Mouse (Mus musculus) small intestine, adult 2 months (tissue): Measurements from ENCODE around the gene Smad9. TPM values are rescaled to one million over a fixed set of nuclear protein-coding genes. Genes with fewer than 3 reads are reported as not detected.

Experiments
- H3K27ac ChIP-seq: fragments of 200-500 bp; 2 replicates; pipeline ENCODE4 v1.5.1; 2012; ENCODE audit warnings: low read depth, low read length, control low read depth, inconsistent platforms; ENCODE audit not compliant: insufficient read depth
- H3K27me3 ChIP-seq: fragments of 200-500 bp; 2 replicates; pipeline ENCODE4 v1.6.1; 2012; ENCODE audit warnings: mild to moderate bottlenecking, moderate library complexity, low read length, inconsistent platforms; ENCODE audit not compliant: control insufficient read depth, insufficient read depth
- H3K36me3 ChIP-seq: fragments of 200-500 bp; 2 replicates; pipeline ENCODE4 v1.6.1; 2012; ENCODE audit warnings: mild to moderate bottlenecking, low read length, control low read depth, inconsistent platforms; ENCODE audit not compliant: control insufficient read depth, insufficient read depth
- H3K4me1 ChIP-seq: fragments of 200-500 bp; 2 replicates; pipeline ENCODE4 v1.6.1; 2012; ENCODE audit warnings: low read length, inconsistent platforms, mixed read lengths; ENCODE audit not compliant: control insufficient read depth, insufficient read depth, insufficient read length
- H3K4me3 ChIP-seq: fragments of 200-500 bp; 2 replicates; pipeline ENCODE4 v1.5.1; 2012; ENCODE audit warnings: low read depth, mild to moderate bottlenecking, control low read depth, inconsistent platforms, low read length, moderate library complexity
- CTCF ChIP-seq: fragments of 200-500 bp; IDR thresholded peaks from 2 replicates; pipeline ENCODE4 v1.5.1; 2012; ENCODE audit warnings: low read depth, mild to moderate bottlenecking, control low read depth, inconsistent platforms, low read length, moderate library complexity, mixed read lengths; ENCODE audit not compliant: insufficient replicate concordance, insufficient read length; ENCODE audit errors: extremely low read depth
- POLR2A ChIP-seq: fragments of 200-500 bp; IDR thresholded peaks from 2 replicates; pipeline ENCODE4 v1.6.1; 2012; ENCODE audit warnings: low read depth, mild to moderate bottlenecking, control low read depth, inconsistent platforms, low read length, moderate library complexity
- WGBS: fragments of 180-500 bp; shearing (Covaris S2); methylation state at CpG from one replicate; pipeline ENCODE4 v1.1.7; 2018; 5-methylcytosine and 5-hydroxymethylcytosine counted together
- polyA plus RNA-seq: library from polyadenylated mRNA; depleted of rRNA; stranded (reverse); fragments of >200 nt; gene quantifications from 2 replicates; pipeline ENCODE4 v1.2.3, GENCODE M21; 2012; rRNA removed

The Smad9 gene
- polyA plus RNA-seq, 1 experiment = 1.1 TPM

DNA sequence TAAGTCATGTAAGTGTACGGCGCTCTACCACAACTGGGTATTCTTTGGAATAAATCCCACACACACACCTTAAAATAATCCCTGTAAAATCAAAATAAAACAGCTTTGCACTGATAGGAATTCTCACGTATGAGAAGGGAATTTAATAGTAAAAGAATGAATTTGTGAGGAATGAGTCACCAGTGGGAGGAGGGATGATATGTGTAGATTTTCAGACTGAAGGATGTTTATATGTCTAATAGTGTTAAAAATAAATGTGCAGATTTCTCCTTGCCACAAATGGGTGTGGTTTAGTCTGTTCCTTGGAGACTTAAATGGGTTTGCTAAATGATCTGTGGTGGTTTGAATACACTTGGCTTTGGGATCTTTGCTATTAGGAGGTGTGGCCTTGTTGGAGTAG is 77.1 kb downstream of the Smad9 start:
- TF ChIP-seq CTCF = no peak
- TF ChIP-seq POLR2A = no peak
- no peak overlapping the region for H3K4me3 ChIP-seq
- WGBS = 83% methylated on average over 3 of the region's 3 CpGs
- no peak overlapping the region for H3K27ac ChIP-seq
- H3K36me3 ChIP-seq = no peaks in the 10 kb centered on the region
- no peaks in the 10 kb centered on the region for H3K4me1 ChIP-seq
- no peaks in the 10 kb centered on the region for H3K27me3 ChIP-seq

GRCm38 (mm10) chr3:54835421-54835820 is 80.0 kb downstream of the Smad9 start:
- 66% methylated on average over 2 of the region's 2 CpGs for WGBS
- H3K4me3 ChIP-seq = no peak overlapping the region
- no peaks in the 10 kb centered on the region for H3K4me1 ChIP-seq
- TF ChIP-seq POLR2A (no peak), CTCF (no peak)
- no peaks in the 10 kb centered on the region for H3K36me3 ChIP-seq
- no peaks in the 10 kb centered on the region for H3K27me3 ChIP-seq
- no peak overlapping the region for H3K27ac ChIP-seq

Other genes with a start within 250 kb of the Smad9 start
- gene Supt20, start 62.8 kb upstream of the Smad9 start, polyA plus RNA-seq = 13.4 and 31.3 TPM in 2 replicates
- not detected in 2 replicates for gene Gm21958, start 41.2 kb upstream of the Smad9 start, polyA plus RNA-seq
- gene Exosc8, start 20.2 kb upstream of the Smad9 start, polyA plus RNA-seq = 4.5 and 8.5 TPM in 2 replicates
- 5.3 and 9.5 TPM in 2 replicates for gene Alg5, start 20.0 kb upstream of the Smad9 start, polyA plus RNA-seq
- gene Rfxap, start 52.2 kb downstream of the Smad9 start, polyA plus RNA-seq = 16.7 and 31.0 TPM in 2 replicates
- gene Sertm1, start 160.3 kb downstream of the Smad9 start, polyA plus RNA-seq = 1.2 and 2.1 TPM in 2 replicates